Mouse (Mus musculus) gastrocnemius, postnatal 4 days (tissue): ENCODE measurements around the gene Card10. TPM values are rescaled to one million over a fixed set of nuclear protein-coding genes. Genes with fewer than 3 reads are reported as not detected.

Experiments
- DNase-seq, 2 experiments: peaks; one replicate each; pipeline ENCODE4 v3.0.0; 2021 to 2022; ENCODE audit warnings: low spot score in 2 of 2, mixed read lengths in 2 of 2
- total RNA-seq, 2 experiments: library from RNA; stranded (reverse); gene quantifications; 2 replicates each; pipeline ENCODE4 v1.2.3; 2021

Card10 gene
- total RNA-seq, 2 experiments from 2014 or later, result 12.6 to 13.3 TPM

DNA sequence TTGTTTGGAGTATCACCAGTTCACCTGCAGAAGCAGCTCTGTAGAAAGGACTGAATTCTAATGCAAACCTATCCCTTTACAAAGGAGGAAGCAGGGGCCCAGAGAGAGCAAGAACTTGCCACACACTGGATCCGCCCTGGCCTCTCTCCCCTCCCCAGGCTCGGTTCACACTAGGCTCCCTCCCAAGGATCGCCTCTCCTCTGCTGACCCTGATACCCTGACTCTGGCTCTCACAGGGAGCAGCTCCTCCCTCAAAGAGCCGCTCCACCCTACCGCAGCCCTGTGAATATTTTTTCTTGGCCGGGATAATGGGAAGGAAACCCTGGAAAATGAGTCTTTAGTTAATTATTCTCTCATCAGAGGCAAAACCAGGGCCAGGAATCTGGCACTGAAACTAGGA lies 1.5 kb upstream of the Card10 start:
- DNase-seq, result no peak

DNA sequence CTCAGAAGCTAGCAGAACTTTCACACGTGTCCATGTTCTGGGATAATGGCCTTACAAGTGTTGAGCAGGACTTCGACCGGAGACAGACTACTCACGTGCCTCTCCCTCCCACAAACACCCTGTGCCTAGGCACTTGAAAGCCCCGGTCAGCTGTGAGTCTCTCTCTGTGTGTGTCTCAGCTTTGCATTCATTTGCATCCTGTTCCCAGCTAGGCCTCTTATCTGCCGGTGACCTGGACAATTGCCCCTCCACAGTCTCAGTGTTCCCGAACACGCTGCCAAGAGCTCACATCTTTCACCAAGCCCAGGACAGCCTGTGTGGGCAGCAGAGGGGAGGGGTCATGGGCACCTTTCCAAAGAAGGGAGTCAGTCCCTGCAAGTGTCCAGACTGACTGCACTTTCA lies 658 bp upstream of the Card10 start:
- DNase-seq, result no peak

DNA sequence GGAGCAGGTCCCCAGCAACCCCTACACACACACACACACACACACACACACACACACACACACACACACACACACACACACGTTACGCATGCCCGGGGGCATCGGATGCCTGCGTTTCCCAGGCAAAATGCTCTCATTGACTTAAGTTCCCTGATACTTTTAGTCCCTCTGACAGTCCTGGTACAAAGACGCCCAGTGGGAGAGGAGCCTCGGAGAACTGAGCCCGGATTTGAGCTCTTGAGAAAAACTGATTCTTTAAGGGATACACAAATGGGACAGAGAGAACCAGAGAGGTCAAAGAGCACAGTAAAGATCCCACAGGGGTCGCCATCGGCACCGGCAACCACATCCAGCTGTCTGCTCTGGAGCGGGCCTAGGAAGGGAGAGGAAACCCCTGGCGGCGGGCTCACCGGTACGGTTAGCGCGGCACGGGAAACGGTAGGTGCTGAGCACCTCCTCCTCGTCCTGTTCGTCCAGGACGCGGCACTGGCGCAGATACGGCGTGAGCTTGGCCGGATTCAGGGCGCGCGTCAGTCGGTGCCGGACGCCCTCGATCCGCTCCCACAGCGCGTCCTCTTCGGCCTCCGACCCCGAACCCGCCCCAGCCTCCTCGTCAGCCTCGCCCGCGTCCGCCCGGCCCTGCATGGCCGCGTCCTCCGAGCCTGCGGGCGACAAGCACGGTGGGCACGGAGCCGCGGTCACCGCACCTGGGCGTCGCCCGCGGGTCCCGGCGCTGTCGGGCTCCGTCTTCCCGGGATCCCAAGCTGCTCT lies 686 bp downstream of the Card10 start:
- DNase-seq, result no peak

DNA sequence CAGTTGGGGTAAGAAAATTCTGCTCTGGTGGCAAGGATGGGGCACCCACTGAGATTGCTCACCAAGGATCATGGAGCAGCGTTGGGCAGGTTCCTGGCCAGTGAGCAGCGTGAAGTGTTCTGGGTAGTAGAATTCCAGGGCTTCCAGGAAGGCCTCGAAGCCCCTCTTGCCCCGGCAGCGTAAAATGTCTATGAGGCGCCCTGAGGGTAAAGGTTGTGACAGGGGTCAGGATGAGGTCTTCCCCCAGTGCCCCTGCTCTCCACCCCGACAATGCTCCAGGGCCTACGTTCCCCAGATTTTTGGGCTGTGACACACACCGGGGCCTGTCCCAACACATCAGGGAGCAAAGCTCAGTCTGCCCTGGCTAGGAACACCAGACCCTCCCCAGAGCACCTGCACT lies 1.3 kb downstream of the Card10 start:
- DNase-seq, result no peak

DNA sequence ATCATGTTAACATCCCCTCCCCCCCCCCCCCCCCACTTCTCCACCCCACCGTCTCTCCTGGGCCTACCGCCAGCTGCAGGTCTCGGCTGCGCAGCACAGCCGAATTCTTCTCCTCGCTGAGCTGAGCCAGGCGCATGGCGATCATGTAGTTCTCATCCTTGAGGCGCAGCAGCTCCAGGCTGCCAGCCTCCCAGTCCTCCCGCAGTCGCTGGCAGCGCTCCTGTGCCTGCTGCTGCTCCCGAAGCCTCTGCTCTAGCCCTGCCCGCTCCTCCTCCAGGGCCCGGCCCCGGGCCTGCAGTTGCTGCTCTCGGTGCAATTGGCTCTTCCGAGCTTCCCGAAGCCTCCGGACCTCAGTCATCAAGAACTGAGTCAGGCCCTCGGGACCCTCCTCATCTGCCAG lies 3.8 kb downstream of the Card10 start:
- peak in 1 of 2 experiments; percentile 48 for DNase-seq

DNA sequence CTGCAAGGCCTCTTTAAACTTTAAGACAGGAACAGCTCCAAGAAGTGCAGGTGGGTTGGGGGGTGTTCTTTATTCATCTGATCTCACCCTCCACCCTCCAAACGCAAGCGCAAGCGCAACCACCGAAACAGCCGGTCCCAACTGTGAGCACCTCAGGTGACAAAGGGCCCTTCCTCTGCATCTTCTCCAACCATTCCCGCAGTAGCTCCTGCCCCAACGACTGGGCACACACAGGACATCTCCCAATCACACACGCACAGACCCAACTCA lies 5.8 kb downstream of the Card10 start:
- no peak for DNase-seq

DNA sequence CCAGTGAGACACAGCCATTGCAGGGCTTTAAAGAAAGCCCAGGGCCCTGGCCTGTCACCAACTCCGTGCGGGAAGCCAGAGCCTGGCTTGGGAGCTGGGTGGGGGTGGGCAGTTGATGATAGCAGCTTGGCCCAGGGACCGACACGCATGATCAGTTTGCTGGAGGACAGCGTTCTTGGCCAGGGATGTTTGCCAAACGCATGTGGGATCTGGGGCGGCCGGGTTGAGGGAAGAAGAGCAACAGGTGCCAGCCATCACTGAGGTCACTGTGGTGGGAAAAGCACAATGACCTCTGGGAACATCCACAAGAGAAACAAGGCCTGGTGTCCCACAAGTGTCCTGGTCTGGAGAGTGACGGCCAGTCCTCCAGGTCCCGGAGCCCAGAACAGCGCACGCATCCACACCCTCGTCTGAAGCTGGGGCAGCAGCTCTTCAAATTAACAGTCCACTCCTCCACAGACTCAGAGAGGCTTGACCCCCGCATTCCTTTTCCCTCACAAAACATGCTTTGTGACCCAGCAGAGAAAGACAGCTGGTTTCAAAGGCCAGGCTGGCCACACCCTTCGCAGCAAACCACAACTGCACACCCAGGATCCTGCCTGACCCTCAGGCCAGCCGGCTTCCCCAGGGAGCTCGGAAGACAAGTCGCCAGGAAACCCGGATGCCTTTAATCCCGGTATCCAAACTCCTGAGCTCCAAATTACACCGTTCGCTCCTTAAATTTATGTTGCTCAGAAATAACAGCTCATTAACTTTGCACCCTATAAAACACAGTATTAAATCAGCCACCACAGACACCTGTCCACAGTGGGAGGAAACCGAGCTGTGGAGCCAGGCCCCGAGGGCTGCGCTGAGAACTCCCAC lies 6.4 kb downstream of the Card10 start:
- DNase-seq, result peak; percentile 50 to 72

DNA sequence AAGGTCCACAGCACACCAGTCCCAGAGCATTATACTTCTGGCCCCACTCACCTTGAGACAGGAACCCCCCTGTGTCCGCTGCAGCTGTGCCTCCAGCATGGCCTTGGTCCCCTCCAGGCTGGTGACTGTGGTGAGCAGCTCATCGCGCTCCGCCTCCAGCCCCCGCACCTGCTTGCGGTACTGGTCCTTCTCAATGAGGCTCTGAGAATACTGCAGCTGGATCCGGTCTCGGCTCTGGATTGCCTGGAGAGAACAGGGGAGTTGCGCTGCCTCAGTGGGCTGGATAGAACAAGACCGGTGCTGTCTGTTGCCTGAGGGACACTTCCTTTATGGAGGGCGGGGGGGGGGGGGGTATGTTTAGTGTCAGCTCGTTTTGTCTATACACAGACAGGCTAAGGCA lies 11.9 kb downstream of the Card10 start:
- DNase-seq, result no peak

DNA sequence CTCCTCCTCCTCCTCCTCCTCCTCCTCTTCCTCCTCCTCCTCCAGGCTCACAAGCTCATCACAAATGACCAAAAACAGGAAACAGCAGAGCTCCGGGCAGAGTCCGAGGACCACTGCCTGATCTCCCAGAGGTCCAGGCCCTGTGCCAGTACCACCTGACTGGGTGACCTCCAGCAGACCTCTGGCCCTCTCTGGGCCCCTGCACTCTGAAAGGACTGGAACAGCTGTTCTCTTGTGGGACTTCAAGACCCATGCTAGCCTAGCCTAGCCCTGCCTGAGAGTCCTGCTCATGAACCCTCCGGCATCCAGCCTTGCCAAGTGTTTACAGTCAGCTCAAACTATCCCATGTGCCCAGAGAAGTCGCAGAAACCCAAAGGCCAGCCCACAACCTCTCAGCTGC lies 12.4 kb downstream of the Card10 start:
- peak in 1 of 2 experiments; percentile 69 for DNase-seq

DNA sequence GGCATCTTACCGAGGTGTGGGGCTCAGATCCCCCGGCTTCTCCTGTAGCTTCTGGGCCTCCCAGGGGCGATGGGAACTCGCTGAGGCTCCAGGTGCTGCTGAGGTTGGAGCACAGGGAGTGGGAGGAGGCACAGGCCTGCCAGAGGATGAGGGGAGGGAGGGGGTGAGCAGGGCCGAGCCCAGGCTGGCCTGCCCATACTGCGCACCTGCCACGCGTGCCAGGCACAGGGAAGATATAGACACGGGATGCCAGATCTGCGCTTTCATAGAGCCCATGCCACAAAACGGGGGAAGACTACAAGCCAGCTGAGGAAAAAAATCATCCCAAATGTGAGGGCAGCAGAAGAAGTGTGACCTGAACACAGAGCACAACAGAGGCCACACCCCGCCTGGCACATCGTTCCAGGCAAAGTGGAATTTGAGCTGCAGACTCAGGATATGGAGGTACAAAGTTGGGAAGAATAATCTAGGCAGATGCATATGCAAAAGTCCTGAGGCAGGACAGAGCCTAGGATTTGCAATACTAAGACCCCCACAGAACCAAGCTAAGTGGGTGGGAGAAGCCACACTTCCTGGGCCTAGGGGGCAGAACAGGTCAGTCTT lies 13.0 kb downstream of the Card10 start:
- DNase-seq, result no peak

DNA sequence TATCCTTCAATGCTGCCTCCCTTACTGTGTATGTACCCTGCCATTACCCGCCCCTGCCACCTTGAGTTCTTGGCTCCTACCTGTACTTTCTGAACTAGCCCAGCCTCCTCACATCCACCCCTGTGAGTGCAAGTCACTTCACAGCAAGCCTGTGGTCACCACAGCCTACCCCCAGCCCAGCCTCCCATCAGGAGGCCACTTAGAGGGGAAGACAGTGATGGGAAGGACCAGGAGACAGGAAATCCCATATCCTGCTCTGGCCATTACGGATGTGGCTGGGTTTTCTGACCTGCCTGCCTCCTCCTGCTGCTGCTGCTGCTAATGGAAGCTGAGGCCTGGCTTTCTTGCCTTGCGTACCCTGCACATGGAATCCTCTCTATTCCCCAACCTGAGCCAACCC lies 14.8 kb downstream of the Card10 start:
- no peak for DNase-seq

DNA sequence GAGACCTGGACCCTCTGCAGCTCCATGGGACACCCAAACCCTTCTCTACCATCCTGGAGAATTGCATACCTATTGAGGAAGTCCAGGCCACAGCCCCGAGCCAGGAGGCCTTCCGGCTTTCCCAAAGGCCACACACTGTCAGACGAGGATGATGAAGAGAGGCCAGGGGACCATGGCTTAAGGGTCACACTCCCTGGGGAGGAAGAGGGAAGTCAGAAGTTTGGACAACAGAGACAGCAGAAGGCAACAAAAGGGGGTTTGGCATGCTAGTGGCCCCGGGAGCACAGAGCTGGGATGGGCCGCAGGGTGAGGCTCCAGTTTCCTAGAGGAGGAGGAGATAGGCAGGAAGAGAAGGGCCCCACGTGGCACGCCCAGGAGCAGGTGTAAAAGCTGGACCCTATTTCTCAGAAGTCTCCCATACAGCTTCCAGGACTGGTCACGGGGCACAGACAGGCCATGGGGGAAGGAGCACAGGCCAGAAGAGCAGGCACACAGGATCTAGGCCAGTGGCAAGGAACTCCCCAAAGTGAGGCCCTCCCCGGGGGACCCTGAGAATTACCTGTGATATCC lies 15.5 kb downstream of the Card10 start:
- no peak for DNase-seq

DNA sequence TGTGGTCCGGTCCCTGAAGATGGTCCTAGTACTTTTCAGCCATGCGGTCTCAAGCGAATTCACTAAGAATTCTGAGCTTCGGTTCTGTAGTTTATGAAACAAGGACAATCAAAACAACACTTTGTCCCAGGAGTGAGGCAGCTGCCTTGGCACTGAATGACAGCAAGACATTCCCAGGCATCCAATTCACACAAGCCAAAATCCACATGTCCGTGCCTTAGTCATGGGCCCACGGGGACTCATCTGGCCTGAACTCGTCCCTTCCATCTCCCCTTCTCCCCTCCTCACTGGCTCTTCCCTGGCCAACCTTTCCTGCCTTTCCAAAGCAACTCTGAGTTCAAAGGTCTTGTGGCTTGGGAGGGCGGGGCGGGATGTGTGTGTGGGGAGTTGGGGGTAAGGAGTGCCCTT lies 16.4 kb downstream of the Card10 start:
- DNase-seq, result no peak

DNA sequence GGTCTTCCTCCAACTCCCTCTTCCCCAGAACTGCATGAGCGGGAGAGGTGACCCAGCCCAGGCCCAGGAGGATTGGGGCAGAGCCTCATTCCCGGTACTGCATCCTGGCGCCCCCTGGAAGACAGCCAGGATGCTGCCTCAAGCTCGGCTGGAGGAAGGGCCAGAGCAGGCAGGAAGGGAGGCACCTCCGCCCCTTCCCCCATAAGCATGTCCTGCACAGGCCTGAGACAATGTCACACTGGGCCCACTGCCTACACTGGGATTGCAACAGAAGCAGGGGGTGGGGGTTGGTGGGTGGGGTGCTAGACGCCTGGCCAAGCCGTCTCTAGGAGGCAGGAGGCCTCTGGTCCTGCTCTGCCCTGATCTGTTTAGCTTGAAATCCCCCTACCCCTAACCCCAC lies 16.9 kb downstream of the Card10 start:
- peak in 1 of 2 experiments; percentile 53 for DNase-seq

DNA sequence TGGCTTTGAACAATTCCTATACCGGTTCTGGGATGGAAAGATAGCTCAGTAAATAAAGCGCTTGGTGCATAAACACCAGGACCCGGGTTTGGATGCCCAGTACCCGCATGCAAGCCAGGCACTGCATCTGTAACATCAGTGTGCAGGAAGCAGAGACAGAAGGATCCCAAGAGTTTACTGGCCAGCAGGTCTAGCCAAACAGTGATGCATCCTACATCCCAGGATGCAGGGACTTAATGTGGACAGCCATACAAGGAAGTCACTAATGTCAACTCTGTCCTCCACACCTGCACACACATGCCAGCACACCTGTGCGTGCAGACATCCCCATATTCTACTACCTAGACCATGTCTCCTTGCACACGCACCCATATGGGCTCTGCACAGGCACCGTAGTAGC lies 17.6 kb downstream of the Card10 start:
- DNase-seq, result no peak

DNA sequence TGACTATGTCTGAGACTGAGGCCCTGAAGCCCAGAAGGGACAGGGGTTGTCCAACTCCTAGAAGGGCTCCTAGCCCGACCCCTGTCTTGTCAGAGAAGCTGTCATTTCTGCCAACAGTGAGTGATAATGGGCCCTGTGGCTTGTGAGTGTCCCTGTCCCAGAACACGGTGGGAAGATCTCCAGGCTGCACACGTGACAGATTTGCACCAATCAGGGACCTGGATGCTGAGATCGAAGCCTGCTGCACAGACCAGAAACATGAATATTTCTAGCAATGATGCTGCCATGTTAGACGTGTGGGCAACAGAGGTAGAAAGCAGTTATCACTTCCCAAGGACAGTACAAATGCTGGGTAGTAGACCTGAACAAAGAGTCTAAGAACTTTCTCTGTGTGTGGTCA lies 18.3 kb downstream of the Card10 start:
- no peak for DNase-seq

DNA sequence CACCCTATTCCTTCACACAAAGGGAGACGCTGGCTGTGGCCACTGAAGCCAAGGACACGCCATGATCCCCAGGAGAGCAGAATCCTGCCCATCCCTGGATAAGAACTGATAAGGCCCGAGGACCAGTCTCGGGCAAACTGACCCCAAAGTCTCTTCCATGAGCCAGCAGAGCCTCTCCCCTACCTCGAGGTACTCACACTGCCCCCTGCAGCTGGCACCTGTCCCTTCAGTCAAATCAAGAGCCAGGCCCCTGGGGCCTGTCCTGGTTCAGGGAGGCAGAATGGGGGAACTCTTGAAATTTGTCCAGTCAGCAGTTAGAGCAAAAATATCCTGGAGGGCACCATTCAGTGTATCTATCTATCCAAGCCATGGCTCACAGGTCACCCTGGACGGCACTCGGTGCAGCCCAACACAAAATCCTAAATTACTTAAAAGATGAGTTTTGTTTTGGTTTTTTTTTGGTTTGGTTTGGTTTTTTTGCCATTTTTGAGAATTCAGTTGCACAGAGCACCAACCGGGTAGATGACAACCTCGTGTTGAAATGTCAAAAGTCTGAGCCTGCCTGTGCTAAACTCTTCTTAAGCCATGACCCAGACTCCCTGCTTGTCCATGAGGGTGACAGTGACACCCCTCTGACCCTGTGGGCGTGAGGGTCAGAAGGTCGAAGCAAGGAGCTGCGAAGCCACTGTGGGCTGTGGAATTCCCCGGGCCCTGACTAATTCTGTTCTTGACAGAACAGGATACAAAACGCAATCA lies 20.3 kb downstream of the Card10 start:
- no peak for DNase-seq

DNA sequence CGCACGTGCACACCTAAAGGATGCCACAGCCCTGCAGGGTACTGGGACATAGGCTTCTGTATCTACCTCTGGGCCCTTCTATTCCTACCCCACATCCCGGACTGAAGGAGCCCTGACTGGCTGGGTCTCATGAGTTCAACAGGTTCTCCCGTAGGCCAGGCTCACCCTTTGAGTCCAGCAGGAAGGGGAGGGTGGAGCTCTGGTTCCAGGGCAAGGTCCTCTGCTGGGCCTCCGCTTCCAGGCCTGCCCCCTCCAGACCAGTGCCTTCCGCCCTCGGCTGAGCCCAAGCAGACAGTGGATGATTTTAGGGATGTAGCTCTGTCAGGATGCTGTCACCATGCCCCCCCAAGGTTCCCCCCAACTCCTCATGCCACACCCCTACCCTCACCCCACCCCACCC lies 21.9 kb downstream of the Card10 start:
- DNase-seq, result no peak

DNA sequence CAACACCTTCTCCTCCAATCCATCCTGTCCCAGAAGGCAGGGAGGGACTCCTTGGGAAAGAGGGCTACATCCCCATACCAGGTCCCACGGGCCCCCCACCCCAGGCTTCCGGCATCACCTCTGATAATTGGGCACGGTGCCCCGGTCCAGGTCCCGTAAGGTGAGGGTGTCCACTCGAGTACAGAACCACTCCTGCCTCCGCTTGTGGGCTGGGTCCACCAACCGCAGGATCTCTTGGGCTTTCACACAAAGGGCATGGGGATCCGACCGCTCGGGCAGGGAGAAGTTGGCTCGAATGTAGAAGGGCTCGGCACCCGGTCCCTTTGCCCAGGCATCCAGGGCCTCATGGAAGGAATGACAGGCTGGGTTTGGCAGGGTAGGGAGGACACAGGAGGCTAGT lies 22.5 kb downstream of the Card10 start:
- DNase-seq, result no peak

DNA sequence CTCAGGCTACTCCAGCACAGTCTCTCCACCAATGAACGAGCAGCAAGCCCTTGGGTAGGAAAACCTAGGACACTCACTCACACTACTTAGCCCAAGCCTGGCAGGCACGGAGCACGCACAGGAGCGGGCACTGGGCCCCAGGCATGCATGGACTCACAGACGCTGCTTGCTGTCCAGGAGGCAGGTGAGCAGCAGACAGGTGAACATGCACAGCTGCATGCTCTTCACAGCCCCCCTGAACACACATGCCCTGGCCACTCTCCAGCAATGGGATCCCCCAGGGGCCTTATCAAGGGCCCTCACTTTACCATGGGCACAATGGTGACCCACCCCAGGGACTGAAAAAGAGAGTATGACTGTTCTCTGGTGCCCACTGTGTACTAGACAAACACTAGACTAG lies 23.2 kb downstream of the Card10 start:
- DNase-seq, result no peak

DNA sequence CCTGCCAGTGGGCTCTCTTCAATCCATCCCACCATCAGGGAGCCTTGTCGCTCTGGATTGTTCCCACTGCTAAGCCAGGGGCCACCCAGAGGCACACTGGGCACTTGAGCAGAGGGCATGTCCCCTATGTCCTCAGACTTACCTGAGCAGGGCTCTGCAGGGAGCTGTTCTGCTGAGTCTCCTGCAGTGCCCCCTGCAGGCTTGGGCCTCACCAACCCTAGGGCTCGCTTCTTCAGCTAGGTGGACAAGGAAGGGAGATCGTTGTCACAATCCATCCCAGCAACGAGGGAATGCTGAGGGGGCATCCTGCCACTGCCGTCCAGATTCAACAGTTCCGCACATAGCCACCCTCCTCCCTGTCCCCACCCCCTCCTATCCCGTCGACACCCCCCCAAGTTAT lies 23.6 kb downstream of the Card10 start:
- DNase-seq, result no peak
